Mouse (Mus musculus) layer of hippocampus, adult 2 months (tissue): ENCODE data around the gene Stac3. TPM values are rescaled to one million over a fixed set of nuclear protein-coding genes. Genes with fewer than 3 reads are reported as not detected.

ENCODE experiments used
- DNase-seq, 2 experiments: peaks; one replicate each; pipeline ENCODE4 v3.0.0; 2022; ENCODE audit warnings: low spot score in 2 of 2
- H3K27ac ChIP-seq: fragments of 200-600 bp; 2 replicates; pipeline ENCODE4 v1.8.1; 2022
- H3K4me3 ChIP-seq: fragments of 200-600 bp; 2 replicates; pipeline ENCODE4 v1.8.1; 2022; ENCODE audit warnings: mild to moderate bottlenecking
- CTCF ChIP-seq: fragments of 200-600 bp; conservative IDR thresholded peaks from 2 replicates; pipeline ENCODE4 v1.8.1; 2022; ENCODE audit warnings: antibody characterized with exemption, mild to moderate bottlenecking, moderate library complexity
- total RNA-seq, 2 experiments: library from RNA; stranded (reverse); gene quantifications; 2 replicates each; pipeline ENCODE4 v1.2.3; 2021

Gene Stac3
- total RNA-seq, 2 experiments from 2014 or later = 2.4 to 8.1 TPM

DNA sequence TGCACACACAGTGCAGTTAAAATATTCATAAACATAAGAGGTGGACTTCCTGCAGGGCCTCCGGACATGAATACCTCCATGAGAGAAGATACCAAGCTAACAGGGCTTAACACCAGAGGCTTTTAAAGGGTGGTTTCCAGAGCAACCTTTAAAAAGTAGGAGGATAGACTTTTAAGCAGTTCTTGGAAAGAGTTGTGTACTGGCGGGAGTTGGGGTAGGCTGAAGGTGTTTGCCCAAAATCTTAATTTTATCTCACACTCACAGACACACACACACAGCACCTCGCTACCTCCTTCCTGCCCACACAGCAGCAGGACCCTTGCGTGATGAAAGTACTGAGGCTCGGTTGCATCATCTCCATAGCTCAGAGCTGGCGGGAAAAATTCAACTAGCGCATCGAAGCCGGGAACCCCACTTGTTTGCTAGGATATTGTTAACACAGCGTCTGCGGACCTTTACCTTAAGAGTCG is 20.2 kb downstream of the Stac3 start:
- DNase-seq = no peak
- Histone ChIP-seq H3K4me3 (peak overlapping the region; percentile 86), H3K27ac (peak overlapping the region; percentile 68; the same call in 1 of the 2 replicates)
- no peak for TF ChIP-seq CTCF

GRCm38 (mm10) chr10:127522088-127522581 is 20.6 kb downstream of the Stac3 start, which contains the start of gene Shmt2:
Shmt2 (minus strand) TSS chr10:127522444.
- DNase-seq = peak; percentile 81 to 85
- TF ChIP-seq CTCF = no peak
- H3K4me3 ChIP-seq = peak within 1 kb of the TSS; percentile 86
- peak within 1 kb of the TSS; percentile 68 for H3K27ac ChIP-seq

- Histone ChIP-seq H3K4me3 (no peak overlapping the region), H3K27ac (no peak overlapping the region)
- no peak for TF ChIP-seq CTCF
- DNase-seq = no peak
Observed at GRCm38 (mm10) chr10:127524646-127525255, 23.3 kb downstream of the Stac3 start.

DNA sequence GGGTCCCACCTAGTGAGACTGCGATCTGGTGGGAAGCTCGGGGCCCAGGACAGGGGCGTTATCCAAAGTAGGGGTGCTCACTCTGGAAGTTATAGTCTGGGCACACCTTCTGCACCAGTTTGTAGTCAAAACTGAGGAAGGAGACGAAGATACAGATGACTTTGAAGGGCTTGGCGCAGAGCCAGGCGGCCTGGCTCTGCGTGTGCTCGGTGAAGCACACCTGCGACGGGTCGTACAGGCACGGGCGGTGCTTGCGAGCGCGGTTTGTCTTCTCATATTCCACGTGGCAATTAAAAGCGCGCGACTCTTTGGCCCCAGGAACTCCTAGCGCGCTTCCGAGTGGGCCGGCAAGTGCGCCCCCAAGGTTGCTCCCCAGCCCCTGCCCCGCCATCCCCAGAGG is 24.6 kb downstream of the Stac3 start:
- TF ChIP-seq CTCF = no peak
- DNase-seq = no peak
- Histone ChIP-seq H3K4me3 (no peak overlapping the region; the same call in 1 of the 2 replicates), H3K27ac (no peak overlapping the region)

- no peak overlapping the region for H3K27ac ChIP-seq
- peak; percentile 74 for TF ChIP-seq CTCF
- H3K4me3 ChIP-seq = peak overlapping the region; percentile 24; the same call in 1 of the 2 replicates
- DNase-seq = no peak
Observed at GRCm38 (mm10) chr10:127526681-127527080, 25.2 kb downstream of the Stac3 start.

- peak in 1 of 2 experiments; percentile 39 for DNase-seq
- H3K4me3 ChIP-seq = no peak overlapping the region
Observed at GRCm38 (mm10) chr10:127527481-127527880, 26.0 kb downstream of the Stac3 start.

DNA sequence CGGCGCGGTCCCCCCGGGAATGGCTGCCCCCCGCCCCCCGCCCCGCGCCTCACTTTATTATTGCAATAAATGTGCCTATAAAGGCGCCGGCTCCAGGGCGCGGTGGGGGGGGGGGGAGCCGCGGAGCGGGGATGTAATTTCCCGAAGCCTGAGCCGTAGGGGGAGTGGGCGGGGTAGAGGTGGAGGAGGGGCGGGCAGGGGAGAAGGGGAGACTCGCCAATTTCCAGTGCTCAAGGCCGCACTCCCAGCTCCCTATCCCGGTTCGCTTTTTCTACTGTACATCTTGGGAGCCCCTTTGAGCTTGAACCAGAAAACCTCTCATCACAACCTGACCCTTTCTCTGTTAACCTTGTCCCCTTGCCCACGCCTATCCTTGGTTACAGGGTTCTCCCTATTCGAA is 29.5 kb downstream of the Stac3 start:
- no peak for DNase-seq
- TF ChIP-seq CTCF = no peak
- no peak overlapping the region for H3K4me3 ChIP-seq
- no peak overlapping the region for H3K27ac ChIP-seq

More at GRCm38 (mm10) chr10:127527481-127527880, 26.0 kb downstream of the Stac3 start:
- TF ChIP-seq CTCF = no peak
- no peak overlapping the region for H3K27ac ChIP-seq

GRCm38 (mm10) chr10:127531548-127531947 is 30.1 kb downstream of the Stac3 start:
- DNase-seq = no peak
- Histone ChIP-seq H3K4me3 (no peak overlapping the region), H3K27ac (no peak overlapping the region)
- TF ChIP-seq CTCF = no peak

- no peak for TF ChIP-seq CTCF
- no peak for DNase-seq
- H3K4me3 ChIP-seq = peak within 1 kb of the TSS; percentile 47
- no peak within 1 kb of the TSS for H3K27ac ChIP-seq
Observed at GRCm38 (mm10) chr10:127534036-127534928, 32.8 kb downstream of the Stac3 start, which contains the start of gene Nxph4. Nxph4 (minus strand) TSS chr10:127534559.

DNA sequence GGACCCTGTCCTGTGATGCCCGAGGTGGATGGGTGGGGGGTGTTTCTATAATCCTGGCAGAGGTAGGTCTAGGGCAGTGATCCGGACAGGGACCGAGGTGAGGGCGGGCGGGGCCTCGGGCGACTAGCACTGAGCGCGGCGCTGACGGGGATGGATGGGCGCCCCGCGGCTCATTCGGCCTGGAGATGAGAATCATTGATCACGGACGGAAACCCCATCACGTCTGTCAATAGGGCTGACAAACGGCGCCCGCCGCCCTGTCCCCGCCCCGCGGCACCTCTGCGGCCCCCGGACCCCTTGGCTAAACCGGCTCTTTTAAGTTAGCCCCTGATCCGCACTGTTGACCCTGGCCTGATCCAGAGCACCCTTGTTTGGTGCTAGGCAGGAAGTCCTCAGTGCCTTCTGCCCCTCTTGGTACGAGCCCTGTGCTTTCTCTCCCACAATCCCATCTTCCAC is 33.5 kb downstream of the Stac3 start:
- peak overlapping the region; percentile 47; the same call in 1 of the 2 replicates for H3K4me3 ChIP-seq
- DNase-seq = no peak
- TF ChIP-seq CTCF = no peak
- no peak overlapping the region for H3K27ac ChIP-seq

GRCm38 (mm10) chr10:127536586-127537314 is 35.3 kb downstream of the Stac3 start:
- no peak for DNase-seq
- Histone ChIP-seq H3K4me3 (no peak overlapping the region), H3K27ac (no peak overlapping the region)
- TF ChIP-seq CTCF = peak; percentile 73

GRCm38 (mm10) chr10:127537854-127538583 is 36.5 kb downstream of the Stac3 start:
- peak; percentile 78 to 87 for DNase-seq
- peak; percentile 97 for TF ChIP-seq CTCF
- Histone ChIP-seq H3K4me3 (no peak overlapping the region), H3K27ac (no peak overlapping the region)
